Mouse (Mus musculus): ENCODE results near the gene Fam213b.

- no peak for TF ChIP-seq CTCF (IDR thresholded peaks at IDR 0.05; ENCODE audit: low read depth, low read length)
- TF ChIP-seq POLR2A (IDR thresholded peaks at IDR 0.05; ENCODE audit: extremely low read depth, insufficient read depth, low read length): no peak
These were observed 11.9 kb downstream of the Fam213b start for GRCm38 (mm10) chr4:154886876-154887592.

Measured in liver, adult 2 months (tissue).